Mouse (Mus musculus) retina, postnatal 7 days (tissue): ENCODE results near the gene Zfp105.

Experiments used
- DNase-seq: peaks from one replicate; pipeline ENCODE4 v3.0.0-alpha.2; 2012; ENCODE audit warnings: low read depth, low spot score

The Zfp105 gene

GRCm38 (mm10) chr9:122922936-122923381, at the start of gene Zfp105:
Gene Zfp105, plus strand, starts transcription at chr9:122923072.
- peak; percentile 74 for DNase-seq

DNA sequence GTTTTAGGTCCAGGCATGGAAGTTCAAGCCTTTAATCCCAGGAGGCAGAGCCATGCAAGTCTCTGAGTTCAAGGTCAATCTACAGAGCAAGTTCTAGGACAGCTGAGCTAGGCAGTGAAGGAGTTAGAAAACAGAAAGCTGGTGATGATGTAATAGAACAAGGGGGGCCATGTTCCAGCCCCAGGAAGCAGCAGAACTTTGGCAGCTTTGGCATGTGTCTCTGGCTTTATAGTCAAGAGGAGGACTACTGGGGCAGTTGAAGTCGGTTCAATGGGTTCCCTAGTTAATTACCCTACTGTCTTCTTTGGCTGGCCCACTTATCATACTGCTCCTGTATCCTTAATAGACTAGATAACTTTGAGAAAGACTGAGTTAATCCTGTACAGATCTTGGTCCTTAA, 48.2 kb upstream of the Zfp105 start:
- DNase-seq: no peak

DNA sequence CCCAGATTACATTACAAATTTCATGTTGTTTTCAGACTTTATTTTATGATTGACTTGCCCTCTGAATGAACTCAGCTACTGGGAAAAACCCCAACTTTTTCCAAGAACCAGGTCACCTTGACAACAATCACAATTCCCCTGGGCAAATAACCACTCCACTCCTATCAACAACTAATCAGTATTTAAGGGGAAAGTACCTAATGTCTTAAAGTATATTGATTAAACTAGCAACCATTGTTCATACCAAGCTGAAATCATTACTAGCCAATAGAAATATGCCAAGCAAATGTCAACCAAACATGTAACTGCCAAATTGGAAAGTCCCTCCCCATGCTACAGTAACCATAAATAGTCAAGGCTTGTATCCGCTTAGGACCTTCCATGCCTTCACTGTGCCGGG, 47.7 kb upstream of the Zfp105 start:
- DNase-seq: no peak

DNA sequence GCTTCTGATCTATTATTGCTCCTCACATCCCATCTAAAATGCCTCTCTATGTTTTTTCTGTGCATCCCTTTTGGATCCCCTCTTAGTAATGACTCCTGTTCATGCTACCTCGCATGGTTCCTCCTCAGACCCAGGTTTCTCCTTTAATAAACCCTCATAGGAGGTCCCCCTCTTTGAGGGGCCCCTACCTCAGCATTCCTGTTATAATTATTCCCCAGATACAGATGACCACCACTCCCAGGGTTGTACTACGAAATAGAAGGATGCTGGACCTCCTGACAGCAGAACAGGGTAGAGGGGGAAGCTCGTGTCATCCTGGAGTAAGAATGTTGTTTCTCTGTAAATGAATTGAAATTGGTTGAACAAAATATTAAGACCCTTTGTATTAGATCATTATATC, 37.5 kb upstream of the Zfp105 start, which contains the start of gene Zkscan7:
Gene Zkscan7, plus strand, starts transcription at position 301 of the 400 bp plus-strand sequence.
- DNase-seq: no peak

DNA sequence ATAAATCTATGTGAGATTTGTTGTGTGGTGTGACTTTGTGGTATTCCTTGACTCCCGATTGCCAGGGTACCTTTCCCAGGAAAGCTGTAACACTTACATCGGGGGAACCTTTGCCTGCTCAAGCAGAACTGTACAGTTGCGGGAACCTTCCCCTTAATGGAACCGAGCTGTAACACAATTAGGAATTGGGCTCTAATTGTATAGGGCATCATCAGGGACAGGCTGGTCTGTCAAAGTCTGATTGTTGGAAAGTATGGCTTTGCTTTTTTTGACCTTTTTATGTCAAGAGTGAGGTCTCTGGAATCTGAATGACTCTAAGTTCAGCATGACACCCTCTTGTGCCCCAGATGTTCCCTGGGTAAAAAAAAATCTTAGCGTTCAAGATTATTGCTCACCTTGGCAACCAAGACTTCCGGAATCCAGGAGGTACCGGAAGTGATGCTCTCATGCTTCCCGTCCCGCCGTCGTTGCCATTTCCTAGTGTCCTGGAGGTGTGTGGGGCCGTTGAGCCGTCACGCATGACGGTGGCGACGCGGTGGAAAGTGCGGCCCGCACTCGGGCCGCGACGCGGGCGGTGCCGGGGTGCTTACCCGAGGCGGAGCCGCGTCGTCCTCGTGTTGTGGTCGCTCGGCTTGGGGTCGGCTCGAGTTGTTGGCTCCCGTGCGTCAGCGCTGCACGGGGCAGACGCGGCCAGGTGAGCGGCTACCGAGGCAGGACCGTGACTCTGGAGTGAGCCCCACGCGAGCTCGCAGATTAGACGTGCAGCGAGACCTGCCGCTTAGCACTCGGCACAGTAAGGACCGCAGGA, 36.3 kb upstream of the Zfp105 start:
- peak; percentile 58 for DNase-seq

DNA sequence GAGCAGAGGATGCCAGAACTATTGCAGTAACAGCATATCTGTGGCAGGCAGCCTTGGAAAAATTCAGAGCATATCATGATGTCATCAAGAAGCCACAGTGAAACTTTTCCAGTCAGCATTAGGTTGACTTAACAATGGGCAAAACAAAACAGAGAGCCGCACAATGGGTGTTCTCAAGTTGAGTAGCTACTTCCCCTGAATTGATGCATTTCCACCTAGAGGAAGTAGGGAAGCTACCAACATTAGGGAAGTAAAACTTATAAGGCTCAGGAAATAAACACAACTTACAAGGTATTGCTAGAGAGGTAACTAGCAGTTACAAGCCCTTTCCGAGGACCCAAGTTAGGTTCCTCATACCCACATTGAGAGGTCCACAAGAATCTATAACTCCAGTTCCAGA, 21.8 kb upstream of the Zfp105 start:
- no peak for DNase-seq

- DNase-seq: peak; percentile 86
Measured at GRCm38 (mm10) chr9:122902717-122903535, 19.9 kb upstream of the Zfp105 start.

DNA sequence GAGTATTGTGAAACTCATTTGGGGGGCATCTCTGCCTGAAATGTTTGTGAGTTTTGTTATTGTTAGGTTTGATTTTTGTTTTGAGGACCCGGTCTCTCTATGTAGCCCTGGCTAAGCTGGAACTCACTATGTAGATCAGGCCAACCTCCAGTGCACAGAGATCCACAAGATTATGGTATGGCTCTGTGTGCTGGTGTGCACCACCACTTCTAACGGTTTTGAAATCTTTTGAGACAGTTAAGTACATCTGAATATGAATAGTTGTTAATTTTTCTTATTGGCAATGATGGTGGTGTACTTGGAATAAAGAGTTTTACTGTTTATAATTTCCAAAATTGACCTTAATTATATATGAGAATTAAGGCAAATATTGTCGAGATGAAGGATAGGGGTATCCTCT, 436 bp upstream of the Zfp105 start:
- DNase-seq: no peak

- no peak for DNase-seq
Measured at GRCm38 (mm10) chr9:122928915-122929314, 6.0 kb downstream of the Zfp105 start.

DNA sequence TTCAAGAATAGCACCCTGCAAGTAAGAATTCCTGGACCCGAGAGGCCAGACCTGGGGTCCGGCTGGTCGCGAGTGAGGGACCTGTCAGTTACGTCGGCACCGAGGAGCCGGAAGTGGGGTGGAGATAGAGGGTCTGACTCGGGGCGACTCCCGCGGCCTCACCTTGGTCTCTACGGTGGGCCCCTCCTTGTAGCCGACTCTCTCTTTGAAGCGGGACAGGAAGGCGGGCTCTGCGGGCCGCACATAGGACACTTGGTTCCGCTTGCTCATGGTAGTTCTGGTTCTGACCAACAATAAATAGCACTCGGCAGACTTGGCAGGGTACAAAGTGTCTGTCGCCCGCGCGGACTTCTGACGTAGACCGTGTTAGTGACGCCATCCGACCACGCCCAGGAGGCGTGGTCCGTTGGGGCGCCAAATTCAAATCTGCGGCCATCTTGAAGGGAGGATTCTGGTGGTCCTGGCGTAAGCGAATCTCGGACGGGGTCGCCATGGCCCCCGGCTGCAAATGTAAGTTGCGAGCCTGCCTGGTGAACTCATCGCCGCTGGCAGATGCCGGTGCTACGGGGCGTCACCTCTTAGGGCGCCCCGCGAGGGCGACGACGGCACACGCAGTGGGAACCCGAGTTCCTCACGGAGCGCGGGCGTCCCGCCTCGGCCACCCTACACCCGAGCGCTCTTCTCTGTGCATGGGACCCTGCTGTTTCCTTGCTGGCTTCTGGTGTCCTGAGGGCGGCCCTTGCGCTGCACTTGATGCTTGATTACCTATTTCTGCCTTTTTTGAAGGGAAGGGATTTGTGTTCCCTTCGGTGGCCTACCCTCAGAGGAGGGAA, 28.0 kb downstream of the Zfp105 start, which contains the start of the genes 1110059G10Rik and Kif15:
Gene 1110059G10Rik, minus strand, starts transcription at position 358 of the 833 bp plus-strand sequence.
Gene Kif15, plus strand, starts transcription at position 404 of the 833 bp plus-strand sequence.
- DNase-seq: peak; percentile 88
